Mouse (Mus musculus): ENCODE results near the gene Ccdc81. TPM values are rescaled to one million over a fixed set of nuclear protein-coding genes. Genes with fewer than 3 reads are reported as not detected.

The Ccdc81 gene
- polyA plus RNA-seq, 1 experiment, result not detected

DNA sequence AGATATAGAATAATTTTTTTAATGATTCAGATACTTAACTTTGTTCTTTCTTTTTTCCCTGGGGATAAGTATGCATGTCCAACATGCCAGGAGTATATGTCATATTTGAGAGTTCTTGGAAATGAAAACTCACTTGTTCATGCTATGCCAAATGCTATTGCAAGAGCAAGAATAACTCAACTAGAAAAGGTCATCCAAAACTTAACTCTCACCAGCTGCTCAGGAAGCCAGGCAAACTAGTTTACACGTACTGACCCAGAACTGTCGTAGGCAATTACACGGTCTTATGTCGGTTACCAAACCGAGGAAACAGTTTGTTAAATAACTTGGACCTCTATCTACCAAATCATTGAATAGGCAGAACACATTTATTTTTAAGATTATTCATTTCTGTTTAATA is 13.3 kb upstream of the Ccdc81 start:
- H3K27ac ChIP-seq (ENCODE audit: insufficient read depth, low read depth, low read length), result no peak overlapping the region
- 90% methylated on average over 5 of the region's 5 CpGs for WGBS
- no peaks in the 10 kb centered on the region for H3K4me1 ChIP-seq (ENCODE audit: control insufficient read depth, insufficient read depth, low read length)
- TF ChIP-seq POLR2A (IDR thresholded peaks at IDR 0.05; ENCODE audit: insufficient read depth, low read depth, low read length) (no peak), CTCF (IDR thresholded peaks at IDR 0.05; ENCODE audit: insufficient read depth, low read depth, low read length) (no peak)
- H3K4me3 ChIP-seq (ENCODE audit: insufficient read depth, low read depth, low read length), result no peak overlapping the region

DNA sequence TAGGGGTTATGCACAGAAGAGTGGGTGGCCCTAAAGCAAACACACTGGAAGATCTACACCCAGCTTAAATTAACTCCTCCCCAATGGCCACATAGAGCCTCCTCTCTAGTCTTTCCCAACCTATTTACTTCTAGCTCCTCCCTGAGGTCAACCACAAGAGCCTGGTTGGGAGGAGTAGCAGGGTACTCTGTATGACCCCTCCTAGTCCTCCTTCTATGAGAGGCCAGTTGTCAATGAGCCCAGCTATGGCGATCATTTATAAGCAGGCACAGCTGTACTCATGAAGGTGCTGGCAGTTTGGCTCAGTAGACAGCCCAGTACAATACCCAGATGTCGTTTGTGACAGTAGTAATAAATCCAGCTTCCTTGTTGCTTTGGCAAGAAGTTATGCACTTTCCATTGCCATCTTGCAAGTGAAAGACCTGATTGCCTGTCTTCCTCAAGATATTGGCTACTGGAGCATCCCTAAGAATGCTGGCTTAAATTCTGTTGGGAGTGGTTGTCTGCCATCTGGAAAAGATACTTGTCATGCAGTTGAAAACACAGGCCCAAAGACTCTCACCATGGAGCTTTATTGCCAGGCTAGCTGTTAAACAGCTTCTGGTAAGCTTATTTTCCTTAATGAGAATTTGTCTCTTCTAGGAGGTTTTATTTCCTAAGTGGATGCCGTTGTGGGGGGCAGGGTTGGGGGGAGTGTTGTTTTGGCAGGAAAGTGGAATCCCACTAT is 10.2 kb upstream of the Ccdc81 start:
- Histone ChIP-seq H3K4me3 (ENCODE audit: insufficient read depth, low read depth, low read length) (no peak overlapping the region), H3K4me1 (ENCODE audit: control insufficient read depth, insufficient read depth, low read length) (no peaks in the 10 kb centered on the region), H3K27ac (ENCODE audit: insufficient read depth, low read depth, low read length) (no peak overlapping the region)
- TF ChIP-seq CTCF (IDR thresholded peaks at IDR 0.05; ENCODE audit: insufficient read depth, low read depth, low read length), result no peak
- TF ChIP-seq POLR2A (IDR thresholded peaks at IDR 0.05; ENCODE audit: insufficient read depth, low read depth, low read length), result no peak
- 64% methylated on average over 3 of the region's 3 CpGs for WGBS

GRCm38 (mm10) chr7:89912356-89912755 is 8.9 kb upstream of the Ccdc81 start:
- H3K4me1 ChIP-seq (ENCODE audit: control insufficient read depth, insufficient read depth, low read length), result no peaks in the 10 kb centered on the region
- no peak overlapping the region for H3K27ac ChIP-seq (ENCODE audit: insufficient read depth, low read depth, low read length)
- 83% methylated on average over 3 of the region's 3 CpGs for WGBS
- TF ChIP-seq POLR2A (IDR thresholded peaks at IDR 0.05; ENCODE audit: insufficient read depth, low read depth, low read length), result no peak
- no peak for TF ChIP-seq CTCF (IDR thresholded peaks at IDR 0.05; ENCODE audit: insufficient read depth, low read depth, low read length)
- no peak overlapping the region for H3K4me3 ChIP-seq (ENCODE audit: insufficient read depth, low read depth, low read length)

DNA sequence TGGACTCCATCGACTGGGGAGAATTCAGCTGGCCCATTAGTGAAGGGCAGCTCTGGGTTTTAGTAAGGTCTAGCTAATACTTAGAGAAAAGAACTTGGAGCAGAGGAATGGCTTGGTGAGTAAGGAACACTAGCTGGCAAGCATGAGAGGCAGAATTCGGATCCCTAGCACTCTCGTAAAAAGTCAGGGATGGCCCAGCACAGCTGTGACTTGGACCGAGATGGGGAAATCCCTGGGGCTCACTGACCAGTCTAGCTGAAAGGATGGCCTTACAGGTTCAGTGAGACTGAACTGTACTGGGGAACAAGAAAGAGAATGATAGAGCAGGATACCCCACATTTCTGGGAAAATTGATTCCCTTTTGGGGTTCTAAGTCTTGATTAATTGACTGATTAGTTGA is 6.3 kb upstream of the Ccdc81 start:
- Histone ChIP-seq H3K27ac (ENCODE audit: insufficient read depth, low read depth, low read length) (no peak overlapping the region), H3K4me3 (ENCODE audit: insufficient read depth, low read depth, low read length) (no peak overlapping the region), H3K4me1 (ENCODE audit: control insufficient read depth, insufficient read depth, low read length) (no peaks in the 10 kb centered on the region)
- TF ChIP-seq CTCF (IDR thresholded peaks at IDR 0.05; ENCODE audit: insufficient read depth, low read depth, low read length) (no peak), POLR2A (IDR thresholded peaks at IDR 0.05; ENCODE audit: insufficient read depth, low read depth, low read length) (no peak)
- 84% methylated on average over 4 of the region's 4 CpGs for WGBS

DNA sequence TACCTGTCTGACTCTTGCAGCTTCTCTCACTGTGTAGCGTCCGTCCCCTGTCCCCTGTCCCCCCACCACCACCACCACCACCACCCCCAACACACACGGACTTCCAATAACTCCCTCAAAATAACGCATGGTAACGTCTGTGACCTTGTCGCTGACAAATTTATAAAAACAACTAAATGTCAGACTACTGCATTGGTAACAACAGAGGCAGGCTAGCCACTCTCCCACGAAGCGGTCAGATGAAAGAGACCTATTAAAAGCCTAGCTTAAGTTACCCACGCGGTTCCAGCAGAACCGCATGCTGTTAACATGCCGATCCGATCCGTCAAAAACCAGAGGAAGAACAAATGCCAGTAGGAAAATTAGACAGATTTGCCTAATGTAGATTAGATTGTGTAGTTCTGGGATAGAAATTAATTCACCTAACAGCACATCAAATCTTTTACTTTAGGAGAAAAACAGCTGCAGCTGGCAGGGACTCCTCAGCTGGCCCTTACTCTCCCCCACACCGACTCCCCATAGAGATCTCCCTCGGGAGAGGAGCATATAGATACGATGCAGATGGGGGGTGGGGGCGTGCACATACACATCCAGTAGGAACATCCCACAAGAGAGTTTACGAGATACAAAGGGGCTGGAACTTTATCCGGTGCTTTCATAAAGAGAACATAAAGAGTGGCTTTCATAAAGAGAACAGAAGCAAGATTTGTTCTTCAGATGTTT is 5.6 kb upstream of the Ccdc81 start:
- TF ChIP-seq POLR2A (IDR thresholded peaks at IDR 0.05; ENCODE audit: insufficient read depth, low read depth, low read length) (no peak), CTCF (IDR thresholded peaks at IDR 0.05; ENCODE audit: insufficient read depth, low read depth, low read length) (no peak)
- Histone ChIP-seq H3K4me1 (ENCODE audit: control insufficient read depth, insufficient read depth, low read length) (no peaks in the 10 kb centered on the region; the same call in 1 of the 2 replicates), H3K27ac (ENCODE audit: insufficient read depth, low read depth, low read length) (no peak overlapping the region), H3K4me3 (ENCODE audit: insufficient read depth, low read depth, low read length) (no peak overlapping the region)
- WGBS, result 69% methylated on average over 20 of the region's 20 CpGs

DNA sequence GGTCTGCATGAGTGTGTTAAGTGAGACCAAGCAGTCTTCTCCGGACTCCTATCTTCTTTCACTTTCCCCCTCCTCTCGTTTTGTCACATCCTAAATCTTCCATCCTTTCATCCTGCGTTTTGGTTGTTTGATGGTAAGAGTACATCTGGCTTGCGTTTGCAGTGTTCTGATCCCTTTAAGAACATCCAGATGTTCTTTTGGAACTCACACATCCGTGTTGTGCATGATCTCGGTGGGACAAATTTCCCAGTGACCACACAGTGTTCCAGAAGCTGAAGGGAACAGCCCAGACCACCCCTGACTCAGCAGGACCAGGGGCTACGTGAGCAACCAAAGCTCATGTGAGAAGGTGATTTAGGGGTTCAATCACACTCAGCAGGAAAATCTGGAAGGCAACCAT is 5.0 kb upstream of the Ccdc81 start:
- Histone ChIP-seq H3K4me1 (ENCODE audit: control insufficient read depth, insufficient read depth, low read length) (peaks cover 4% of the 10 kb centered on the region), H3K4me3 (ENCODE audit: insufficient read depth, low read depth, low read length) (no peak overlapping the region), H3K27ac (ENCODE audit: insufficient read depth, low read depth, low read length) (no peak overlapping the region)
- no peak for TF ChIP-seq CTCF (IDR thresholded peaks at IDR 0.05; ENCODE audit: insufficient read depth, low read depth, low read length)
- TF ChIP-seq POLR2A (IDR thresholded peaks at IDR 0.05; ENCODE audit: insufficient read depth, low read depth, low read length), result no peak
- 71% methylated on average over 7 of the region's 7 CpGs for WGBS

GRCm38 (mm10) chr7:89907950-89908349 is 4.5 kb upstream of the Ccdc81 start:
- no peak overlapping the region for H3K4me3 ChIP-seq (ENCODE audit: insufficient read depth, low read depth, low read length)
- H3K4me1 ChIP-seq (ENCODE audit: control insufficient read depth, insufficient read depth, low read length), result peaks cover 9% of the 10 kb centered on the region
- WGBS, result 19% methylated on average over 8 of the region's 8 CpGs
- no peak overlapping the region for H3K27ac ChIP-seq (ENCODE audit: insufficient read depth, low read depth, low read length)
- no peak for TF ChIP-seq POLR2A (IDR thresholded peaks at IDR 0.05; ENCODE audit: insufficient read depth, low read depth, low read length)
- TF ChIP-seq CTCF (IDR thresholded peaks at IDR 0.05; ENCODE audit: insufficient read depth, low read depth, low read length), result no peak

- H3K4me1 ChIP-seq (ENCODE audit: control insufficient read depth, insufficient read depth, low read length), result peaks cover 9% of the 10 kb centered on the region
- TF ChIP-seq CTCF (IDR thresholded peaks at IDR 0.05; ENCODE audit: insufficient read depth, low read depth, low read length), result no peak
- no peak for TF ChIP-seq POLR2A (IDR thresholded peaks at IDR 0.05; ENCODE audit: insufficient read depth, low read depth, low read length)
- H3K4me3 ChIP-seq (ENCODE audit: insufficient read depth, low read depth, low read length), result no peak overlapping the region
- H3K27ac ChIP-seq (ENCODE audit: insufficient read depth, low read depth, low read length), result no peak overlapping the region
- 82% methylated on average over 8 of the region's 8 CpGs for WGBS
Measured at GRCm38 (mm10) chr7:89903007-89903406, 422 bp downstream of the Ccdc81 start.

- Histone ChIP-seq H3K4me1 (ENCODE audit: control insufficient read depth, insufficient read depth, low read length) (no peaks in the 10 kb centered on the region; the same call in 1 of the 2 replicates), H3K27ac (ENCODE audit: insufficient read depth, low read depth, low read length) (no peak overlapping the region), H3K4me3 (ENCODE audit: insufficient read depth, low read depth, low read length) (no peak overlapping the region)
- TF ChIP-seq POLR2A (IDR thresholded peaks at IDR 0.05; ENCODE audit: insufficient read depth, low read depth, low read length) (no peak), CTCF (IDR thresholded peaks at IDR 0.05; ENCODE audit: insufficient read depth, low read depth, low read length) (no peak)
- 45% methylated on average over 4 of the region's 4 CpGs for WGBS
Measured at GRCm38 (mm10) chr7:89891856-89892255, 11.6 kb downstream of the Ccdc81 start.

All from olfactory bulb, adult 2 months (tissue).